Mouse (Mus musculus): ENCODE results near the gene Hist1h3g. TPM values are rescaled to one million over a fixed set of nuclear protein-coding genes. Genes with fewer than 3 reads are reported as not detected.
A peak's percentile ranks its signal among the peaks of the same experiment; 100 is the strongest.
"Not testable (repeated sequence)": the region's sequence is repeated elsewhere in the genome, so short reads cannot be mapped to it uniquely, and the experiment has no call there.

The Hist1h3g gene
- polyA plus RNA-seq, 1 experiment from 2014 or later = 8.2 TPM

- H3K9me3 ChIP-seq (ENCODE audit: control insufficient read depth, low read length) = no peaks in the 10 kb centered on the region
- H3K4me2 ChIP-seq (replicated peaks; ENCODE audit: low read depth, low read length) = no peak overlapping the region
- H3K36me3 ChIP-seq (ENCODE audit: control insufficient read depth, insufficient read depth, low read length) = no peaks in the 10 kb centered on the region
- H3K27me3 ChIP-seq (ENCODE audit: control insufficient read depth, insufficient read depth, low read length) = no peaks in the 10 kb centered on the region
- peaks cover 10% of the 10 kb centered on the region for H3K4me1 ChIP-seq (ENCODE audit: control insufficient read depth, insufficient read depth, low read length)
- 72% methylated on average over 5 of the region's 5 CpGs for WGBS
- H3K9ac ChIP-seq (ENCODE audit: low read depth, low read length) = no peak overlapping the region
- no peak for ATAC-seq (ENCODE audit: low FRiP score, low TSS enrichment)
- H3K4me3 ChIP-seq (ENCODE audit: low read length) = no peak overlapping the region
- no peak overlapping the region for H3K27ac ChIP-seq (ENCODE audit: low read depth, low read length)
Measured at GRCm38 (mm10) chr13:23538249-23538648, 3.0 kb downstream of the Hist1h3g start.

- WGBS = 68% methylated on average over 1 of the region's 1 CpGs
- H3K4me3 ChIP-seq (ENCODE audit: low read length); H3K27me3 ChIP-seq (ENCODE audit: control insufficient read depth, insufficient read depth, low read length); ATAC-seq (ENCODE audit: low FRiP score, low TSS enrichment); H3K4me2 ChIP-seq (replicated peaks; ENCODE audit: low read depth, low read length); H3K27ac ChIP-seq (ENCODE audit: low read depth, low read length); H3K9ac ChIP-seq (ENCODE audit: low read depth, low read length); H3K36me3 ChIP-seq (ENCODE audit: control insufficient read depth, insufficient read depth, low read length); H3K9me3 ChIP-seq (ENCODE audit: control insufficient read depth, low read length); H3K4me1 ChIP-seq (ENCODE audit: control insufficient read depth, insufficient read depth, low read length): not testable (repeated sequence)
Measured at GRCm38 (mm10) chr13:23539821-23540220, 4.6 kb downstream of the Hist1h3g start.

- Histone ChIP-seq H3K9me3 (ENCODE audit: control insufficient read depth, low read length) (no peaks in the 10 kb centered on the region), H3K4me1 (ENCODE audit: control insufficient read depth, insufficient read depth, low read length) (peaks cover 5% of the 10 kb centered on the region), H3K4me2 (replicated peaks; ENCODE audit: low read depth, low read length) (no peak overlapping the region), H3K9ac (ENCODE audit: low read depth, low read length) (no peak overlapping the region), H3K27ac (ENCODE audit: low read depth, low read length) (no peak overlapping the region), H3K36me3 (ENCODE audit: control insufficient read depth, insufficient read depth, low read length) (no peaks in the 10 kb centered on the region), H3K27me3 (ENCODE audit: control insufficient read depth, insufficient read depth, low read length) (no peaks in the 10 kb centered on the region), H3K4me3 (ENCODE audit: low read length) (no peak overlapping the region)
- 90% methylated on average over 3 of the region's 3 CpGs for WGBS
- no peak for ATAC-seq (ENCODE audit: low FRiP score, low TSS enrichment)
Measured at GRCm38 (mm10) chr13:23541497-23541896, 6.3 kb downstream of the Hist1h3g start.

GRCm38 (mm10) chr13:23542225-23542980 lies 7.2 kb downstream of the Hist1h3g start:
- not testable (repeated sequence) for H3K27me3 ChIP-seq (ENCODE audit: control insufficient read depth, insufficient read depth, low read length); H3K4me1 ChIP-seq (ENCODE audit: control insufficient read depth, insufficient read depth, low read length); H3K36me3 ChIP-seq (ENCODE audit: control insufficient read depth, insufficient read depth, low read length); H3K9me3 ChIP-seq (ENCODE audit: control insufficient read depth, low read length); ATAC-seq (ENCODE audit: low FRiP score, low TSS enrichment)
- Histone ChIP-seq H3K27ac (ENCODE audit: low read depth, low read length) (peak overlapping the region; percentile 88), H3K4me3 (ENCODE audit: low read length) (peak overlapping the region; percentile 44), H3K4me2 (replicated peaks; ENCODE audit: low read depth, low read length) (peak overlapping the region; percentile 76), H3K9ac (ENCODE audit: low read depth, low read length) (peak overlapping the region; percentile 68)
- WGBS = 11% methylated on average over 3 of the region's 3 CpGs

- H3K36me3 ChIP-seq (ENCODE audit: control insufficient read depth, insufficient read depth, low read length) = not testable (repeated sequence)
- WGBS = under 1% methylated on average over 24 of the region's 42 CpGs
Measured at GRCm38 (mm10) chr13:23542999-23543607, 7.9 kb downstream of the Hist1h3g start, which contains the start of gene Hist1h2bh. Gene Hist1h2bh (minus strand): TSS chr13:23543392.

GRCm38 (mm10) chr13:23543965-23544786 lies 9.0 kb downstream of the Hist1h3g start, which contains the start of gene Hist1h3f:
Gene Hist1h3f (plus strand): TSS chr13:23544052.
- Histone ChIP-seq H3K9me3 (ENCODE audit: control insufficient read depth, low read length) (no peaks in the 10 kb centered on the region), H3K4me2 (replicated peaks; ENCODE audit: low read depth, low read length) (peak within 1 kb of the TSS; percentile 76), H3K4me3 (ENCODE audit: low read length) (peak within 1 kb of the TSS; percentile 46), H3K4me1 (ENCODE audit: control insufficient read depth, insufficient read depth, low read length) (no peaks in the 10 kb centered on the region), H3K9ac (ENCODE audit: low read depth, low read length) (peak within 1 kb of the TSS; percentile 69), H3K36me3 (ENCODE audit: control insufficient read depth, insufficient read depth, low read length) (no peaks in the 10 kb centered on the region), H3K27ac (ENCODE audit: low read depth, low read length) (peak within 1 kb of the TSS; percentile 97), H3K27me3 (ENCODE audit: control insufficient read depth, insufficient read depth, low read length) (no peaks in the 10 kb centered on the region)
- WGBS = under 1% methylated on average over 30 of the region's 45 CpGs
- ATAC-seq (ENCODE audit: low FRiP score, low TSS enrichment) = peak; percentile 95

More at GRCm38 (mm10) chr13:23542999-23543607, 7.9 kb downstream of the Hist1h3g start, which contains the start of gene Hist1h2bh:
- not testable (repeated sequence) for H3K9me3 ChIP-seq (ENCODE audit: control insufficient read depth, low read length); H3K27me3 ChIP-seq (ENCODE audit: control insufficient read depth, insufficient read depth, low read length); H3K4me1 ChIP-seq (ENCODE audit: control insufficient read depth, insufficient read depth, low read length)
- peak within 1 kb of the TSS; percentile 76 for H3K4me2 ChIP-seq (replicated peaks; ENCODE audit: low read depth, low read length)
- peak within 1 kb of the TSS; percentile 69 for H3K9ac ChIP-seq (ENCODE audit: low read depth, low read length)
- H3K4me3 ChIP-seq (ENCODE audit: low read length) = peak within 1 kb of the TSS; percentile 46
- peak within 1 kb of the TSS; percentile 97 for H3K27ac ChIP-seq (ENCODE audit: low read depth, low read length)
- ATAC-seq (ENCODE audit: low FRiP score, low TSS enrichment) = peak; percentile 96

- H3K9me3 ChIP-seq (ENCODE audit: control insufficient read depth, low read length); ATAC-seq (ENCODE audit: low FRiP score, low TSS enrichment); H3K36me3 ChIP-seq (ENCODE audit: control insufficient read depth, insufficient read depth, low read length); H3K27me3 ChIP-seq (ENCODE audit: control insufficient read depth, insufficient read depth, low read length); H3K4me2 ChIP-seq (replicated peaks; ENCODE audit: low read depth, low read length); H3K4me1 ChIP-seq (ENCODE audit: control insufficient read depth, insufficient read depth, low read length): not testable (repeated sequence)
- Histone ChIP-seq H3K9ac (ENCODE audit: low read depth, low read length) (peak overlapping the region; percentile 69; the same call in 1 of the 2 replicates), H3K4me3 (ENCODE audit: low read length) (peak overlapping the region; percentile 46), H3K27ac (ENCODE audit: low read depth, low read length) (peak overlapping the region; percentile 89; the same call in 1 of the 2 replicates)
- 0% methylated on average over 11 of the region's 14 CpGs for WGBS
Measured at GRCm38 (mm10) chr13:23544787-23545120, 9.5 kb downstream of the Hist1h3g start.

- no peaks in the 10 kb centered on the region for H3K36me3 ChIP-seq (ENCODE audit: control insufficient read depth, insufficient read depth, low read length)
- no peak overlapping the region for H3K4me2 ChIP-seq (replicated peaks; ENCODE audit: low read depth, low read length)
- ATAC-seq (ENCODE audit: low FRiP score, low TSS enrichment) = no peak
- peaks cover 2% of the 10 kb centered on the region; the same call in 1 of the 2 replicates for H3K4me1 ChIP-seq (ENCODE audit: control insufficient read depth, insufficient read depth, low read length)
- no peak overlapping the region for H3K9ac ChIP-seq (ENCODE audit: low read depth, low read length)
- no peaks in the 10 kb centered on the region for H3K27me3 ChIP-seq (ENCODE audit: control insufficient read depth, insufficient read depth, low read length)
- peak overlapping the region; percentile 32; the same call in 1 of the 2 replicates for H3K27ac ChIP-seq (ENCODE audit: low read depth, low read length)
- no peaks in the 10 kb centered on the region for H3K9me3 ChIP-seq (ENCODE audit: control insufficient read depth, low read length)
- H3K4me3 ChIP-seq (ENCODE audit: low read length) = no peak overlapping the region
- WGBS = 71% methylated on average over 5 of the region's 5 CpGs
Measured at GRCm38 (mm10) chr13:23546694-23547093, 11.5 kb downstream of the Hist1h3g start.
